Mouse (Mus musculus) embryonic facial prominence, embryonic 12.5 days (tissue): Measurements from ENCODE around the gene Ncapd2. TPM values are rescaled to one million over a fixed set of nuclear protein-coding genes. Genes with fewer than 3 reads are reported as not detected.

Experiments
- microRNA-seq: library from miRNA; unstranded; fragments of <30 nt; microRNA quantifications from one replicate; pipeline ENCODE4, GENCODE M21; 2017
- polyA plus RNA-seq: library from polyadenylated mRNA; unstranded; fragments of >200 nt; fragmentation: Nextera tagmentation; extraction: Ambion mirVana; gene quantifications from 2 replicates; pipeline ENCODE4 v1.2.1, GENCODE M21; 2016

The Ncapd2 gene
- polyA plus RNA-seq, 1 experiment from 2014 or later: 191 TPM

Small RNAs within 50 kb of the gene (microRNA-seq; reads per million reads assigned to microRNA genes)
- gene Mir3098: 0.73 reads per million
- not detected for gene Mir8113

Other genes starting within 250 kb of the Ncapd2 start
- gene Cops7a, start 226.2 kb downstream of the Ncapd2 start, polyA plus RNA-seq: 119 and 121 TPM in 2 replicates
- 5.5 and 6.2 TPM in 2 replicates for gene Pianp, start 195.0 kb downstream of the Ncapd2 start, polyA plus RNA-seq
- 22.3 and 24.4 TPM in 2 replicates for gene Zfp384, start 182.6 kb downstream of the Ncapd2 start, polyA plus RNA-seq
- gene Ing4, start 151.9 kb downstream of the Ncapd2 start, polyA plus RNA-seq: 165 and 176 TPM in 2 replicates
- gene Acrbp, start 142.0 kb downstream of the Ncapd2 start, polyA plus RNA-seq: 17.6 and 21.0 TPM in 2 replicates
- gene Lpar5, start 123.8 kb downstream of the Ncapd2 start, polyA plus RNA-seq: 0.53 and 0.61 TPM in 2 replicates
- gene Chd4, start 95.7 kb downstream of the Ncapd2 start, polyA plus RNA-seq: 90.0 and 104 TPM in 2 replicates
- gene Nop2, start 59.8 kb downstream of the Ncapd2 start, polyA plus RNA-seq: 68.0 and 70.1 TPM in 2 replicates
- gene Iffo1, start 46.5 kb downstream of the Ncapd2 start, polyA plus RNA-seq: 19.1 and 24.0 TPM in 2 replicates
- 1,846 and 1,855 TPM in 2 replicates for gene Gapdh, start 25.2 kb downstream of the Ncapd2 start, polyA plus RNA-seq
- 191 and 206 TPM in 2 replicates for gene Mrpl51, start 100 bp upstream of the Ncapd2 start, polyA plus RNA-seq
- gene Vamp1, start 23.9 kb upstream of the Ncapd2 start, polyA plus RNA-seq: 4.9 and 5.1 TPM in 2 replicates
- 2.2 and 2.5 TPM in 2 replicates for gene Tapbpl, start 40.2 kb upstream of the Ncapd2 start, polyA plus RNA-seq
- 1.8 and 3.1 TPM in 2 replicates for gene Cd27, start 45.3 kb upstream of the Ncapd2 start, polyA plus RNA-seq
- gene Tuba3a, start 94.3 kb upstream of the Ncapd2 start, polyA plus RNA-seq: 0.20 and 0.29 TPM in 2 replicates
- 27.2 and 28.2 TPM in 2 replicates for gene Ltbr, start 122.2 kb upstream of the Ncapd2 start, polyA plus RNA-seq
- 0.52 and 1.1 TPM in 2 replicates for gene Scnn1a, start 129.0 kb upstream of the Ncapd2 start, polyA plus RNA-seq
- 49.4 and 51.9 TPM in 2 replicates for gene Tnfrsf1a, start 157.7 kb upstream of the Ncapd2 start, polyA plus RNA-seq
- 0.34 and 0.47 TPM in 2 replicates for gene Plekhg6, start 189.1 kb upstream of the Ncapd2 start, polyA plus RNA-seq